Mouse (Mus musculus) heart, embryonic 13.5 days (tissue): ENCODE results near the gene Il17rd. TPM values are rescaled to one million over a fixed set of nuclear protein-coding genes. Genes with fewer than 3 reads are reported as not detected.

Experiments used
- ATAC-seq: fragments of 200-750 bp; cut with Nextera tagmentation; 2 replicates; pipeline ENCODE4 v1.8.0; 2017; ENCODE audit warnings: moderate TSS enrichment; ENCODE audit not compliant: insufficient number of reproducible peaks, low FRiP score, low TSS enrichment; ENCODE audit errors: extremely low read depth
- H3K27ac ChIP-seq: fragments of 300-500 bp; sonication (generic); replicated peaks from 2 replicates; pipeline ENCODE4 v1.5.1; 2015; ENCODE audit warnings: moderate library complexity, mild to moderate bottlenecking, inconsistent platforms
- H3K27me3 ChIP-seq: fragments of 300-500 bp; sonication (generic); replicated peaks from 2 replicates; pipeline ENCODE4 v1.6.1; 2015; ENCODE audit warnings: mild to moderate bottlenecking, inconsistent platforms
- H3K36me3 ChIP-seq: fragments of 300-500 bp; sonication (generic); 2 replicates; pipeline ENCODE4 v1.6.1; 2015; ENCODE audit warnings: mild to moderate bottlenecking, inconsistent platforms
- H3K4me1 ChIP-seq: fragments of 300-500 bp; sonication (generic); 2 replicates; pipeline ENCODE4 v1.6.1; 2015; ENCODE audit warnings: inconsistent platforms
- H3K4me2 ChIP-seq: fragments of 300-500 bp; sonication (generic); 2 replicates; pipeline ENCODE4 v1.6.1; 2015; ENCODE audit warnings: inconsistent platforms, mild to moderate bottlenecking, moderate library complexity
- H3K4me3 ChIP-seq: fragments of 300-500 bp; sonication (generic); 2 replicates; pipeline ENCODE4 v1.5.1; 2015; ENCODE audit warnings: moderate library complexity, mild to moderate bottlenecking, inconsistent platforms
- H3K9ac ChIP-seq: fragments of 300-500 bp; sonication (generic); 2 replicates; pipeline ENCODE4 v1.6.1; 2015; ENCODE audit warnings: inconsistent platforms, mild to moderate bottlenecking, moderate library complexity
- H3K9me3 ChIP-seq: fragments of 300-500 bp; sonication (generic); 2 replicates; pipeline ENCODE4 v1.6.1; 2016; ENCODE audit warnings: inconsistent platforms
- WGBS: fragments of 180-500 bp; shearing (Covaris S2); methylation state at CpG from one replicate; pipeline ENCODE4 v1.1.7; 2015; ENCODE audit warnings: mixed read lengths; 5-methylcytosine and 5-hydroxymethylcytosine counted together
- polyA plus RNA-seq: library from polyadenylated mRNA; unstranded; fragments of >200 nt; fragmentation: Nextera tagmentation; extraction: Ambion mirVana; gene quantifications from 2 replicates; pipeline ENCODE4 v1.2.1, GENCODE M21; 2015

Gene Il17rd
- polyA plus RNA-seq, 1 experiment from 2014 or later, result 1.5 TPM

DNA sequence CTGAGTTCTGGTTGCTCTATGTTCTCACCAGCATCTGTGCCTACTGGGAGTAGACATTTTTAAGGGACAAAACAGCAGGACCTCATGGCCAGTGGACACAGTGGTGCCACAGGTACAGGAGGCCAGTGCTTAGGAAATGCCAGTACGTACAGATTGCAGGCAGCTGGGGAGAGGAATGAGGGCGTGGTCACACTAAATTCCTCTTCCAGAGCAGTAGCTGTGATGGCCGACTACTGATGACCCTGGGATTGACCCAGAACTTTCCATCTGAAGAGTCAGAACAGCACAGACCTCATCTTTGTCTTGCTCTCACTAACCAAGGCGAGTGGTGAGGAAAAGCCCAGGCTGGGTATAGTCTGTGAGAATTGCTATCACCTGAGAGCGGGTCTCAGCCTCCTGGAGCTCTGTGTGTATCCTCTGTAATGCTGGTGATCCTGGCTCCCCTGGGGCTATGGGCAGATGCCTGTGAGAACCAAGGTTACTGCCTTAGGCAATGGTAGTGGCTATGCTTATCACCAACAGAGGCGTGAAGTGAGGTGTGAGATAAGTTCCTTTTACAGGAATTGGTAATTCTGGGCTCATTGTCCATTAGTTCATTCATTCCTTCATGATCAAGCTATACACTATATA is 111.4 kb downstream of the Il17rd start:
- H3K9me3 ChIP-seq, result no peaks in the 10 kb centered on the region
- no peaks in the 10 kb centered on the region for H3K36me3 ChIP-seq
- H3K4me3 ChIP-seq, result no peak overlapping the region
- ATAC-seq, result no peak
- 23% methylated on average over 6 of the region's 6 CpGs for WGBS
- H3K9ac ChIP-seq, result no peak overlapping the region
- H3K27ac ChIP-seq, result peak overlapping the region; percentile 93
- peaks cover 63% of the 10 kb centered on the region for H3K4me1 ChIP-seq
- no peaks in the 10 kb centered on the region for H3K27me3 ChIP-seq
- H3K4me2 ChIP-seq, result no peak overlapping the region

- H3K4me1 ChIP-seq, result peaks cover 55% of the 10 kb centered on the region
- no peaks in the 10 kb centered on the region for H3K36me3 ChIP-seq
- WGBS, result 8% methylated on average over 8 of the region's 8 CpGs
- no peak overlapping the region for H3K4me3 ChIP-seq
- H3K4me2 ChIP-seq, result peak overlapping the region; percentile 36
- H3K9me3 ChIP-seq, result no peaks in the 10 kb centered on the region
- H3K27ac ChIP-seq, result peak overlapping the region; percentile 93
- H3K9ac ChIP-seq, result peak overlapping the region; percentile 51
- no peaks in the 10 kb centered on the region for H3K27me3 ChIP-seq
- ATAC-seq, result peak; percentile 69; the same call in 1 of the 2 replicates
Measured at GRCm38 (mm10) chr14:27151432-27151831, 112.7 kb downstream of the Il17rd start.

GRCm38 (mm10) chr14:27155088-27155487 is 116.3 kb downstream of the Il17rd start:
- Histone ChIP-seq H3K27ac (no peak overlapping the region), H3K27me3 (no peaks in the 10 kb centered on the region), H3K4me2 (no peak overlapping the region), H3K9ac (no peak overlapping the region), H3K36me3 (no peaks in the 10 kb centered on the region), H3K4me1 (peaks cover 49% of the 10 kb centered on the region), H3K9me3 (no peaks in the 10 kb centered on the region), H3K4me3 (no peak overlapping the region)
- no peak for ATAC-seq
- 63% methylated on average over 6 of the region's 6 CpGs for whole genome bisulfite sequencing

DNA sequence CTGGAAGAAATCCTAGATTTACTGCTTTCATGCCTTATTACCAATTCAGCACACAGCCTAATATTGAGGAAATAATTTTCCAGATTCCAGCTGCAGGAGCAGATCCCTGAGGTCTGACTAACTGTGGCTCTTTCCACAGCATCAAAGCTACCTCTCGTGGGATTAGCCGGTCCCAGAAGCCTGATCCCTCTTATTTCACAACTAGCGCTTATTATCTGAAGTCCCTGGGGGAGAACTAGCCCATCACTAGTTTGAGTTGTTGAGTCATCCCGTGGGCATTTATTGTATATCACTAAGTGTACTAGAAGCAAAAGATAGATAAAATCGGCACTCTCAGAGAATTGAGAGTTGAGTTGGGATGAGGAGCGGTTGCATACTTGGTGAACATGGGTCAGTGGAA is 117.3 kb downstream of the Il17rd start:
- no peak for ATAC-seq
- Histone ChIP-seq H3K36me3 (no peaks in the 10 kb centered on the region), H3K4me2 (no peak overlapping the region), H3K4me1 (peaks cover 39% of the 10 kb centered on the region), H3K9me3 (no peaks in the 10 kb centered on the region), H3K9ac (no peak overlapping the region), H3K4me3 (no peak overlapping the region), H3K27me3 (no peaks in the 10 kb centered on the region), H3K27ac (no peak overlapping the region)
- WGBS, result 61% methylated on average over 6 of the region's 6 CpGs

Other genes starting within 250 kb of the Il17rd start
- gene Asb14, start 144.4 kb upstream of the Il17rd start, polyA plus RNA-seq, result 0.63 and 0.84 TPM in 2 replicates
- gene Appl1, start 67.7 kb upstream of the Il17rd start, polyA plus RNA-seq, result 25.7 and 31.3 TPM in 2 replicates
- gene Hesx1, start 44.5 kb upstream of the Il17rd start, polyA plus RNA-seq, result 0.20 and 1.1 TPM in 2 replicates
- 13.2 and 13.3 TPM in 2 replicates for gene Arhgef3, start 76.0 kb downstream of the Il17rd start, polyA plus RNA-seq